In genomic region chr1:143813676-143814360, GRCm38 (mm10) we compare ENCODE assay signal across 8 mouse cellular contexts. TPM values are rescaled to one million over a fixed set of nuclear protein-coding genes. Genes with fewer than 3 reads are reported as not detected.
DNase-seq lines count a peak whose midpoint lies in the region; ATAC-seq lines count a peak whose summit lies in the region.

No protein-coding gene starts in this region.

- H3K4me1 ChIP-seq in forebrain, embryonic 11.5 days (replicated peaks; ENCODE audit: control insufficient read depth, insufficient read depth, low read length), result no peaks in the 10 kb centered on the region
- H3K4me1 ChIP-seq in heart, embryonic 15.5 days (replicated peaks), result peaks cover 2% of the 10 kb centered on the region
- H3K4me1 ChIP-seq in liver, embryonic 13.5 days (replicated peaks), result no peaks in the 10 kb centered on the region
- no peaks in the 10 kb centered on the region for H3K4me1 ChIP-seq in neural tube, embryonic 11.5 days (ENCODE audit: control insufficient read depth, insufficient read depth, low read length)
- no peaks in the 10 kb centered on the region for H3K4me1 ChIP-seq in stomach, embryonic 16.5 days (ENCODE audit: control insufficient read depth, insufficient read depth, low read length)

- WGBS in forebrain, embryonic 11.5 days, result 48% methylated on average over 7 of the region's 7 CpGs
- 38% methylated on average over 7 of the region's 7 CpGs for WGBS in heart, embryonic 15.5 days
- WGBS in liver, embryonic 13.5 days (ENCODE audit: insufficient replicate concordance), result 30% methylated on average over 7 of the region's 7 CpGs
- WGBS in neural tube, embryonic 11.5 days, result 49% methylated on average over 7 of the region's 7 CpGs
- 38% methylated on average over 7 of the region's 7 CpGs for WGBS in stomach, embryonic 16.5 days

- H3K36me3 ChIP-seq in forebrain, embryonic 11.5 days (ENCODE audit: control insufficient read depth, insufficient read depth, low read length), result no peaks in the 10 kb centered on the region
- H3K36me3 ChIP-seq in heart, embryonic 15.5 days, result no peaks in the 10 kb centered on the region
- H3K36me3 ChIP-seq in liver, embryonic 13.5 days, result peaks cover 11% of the 10 kb centered on the region; the same call in 1 of the 2 replicates
- H3K36me3 ChIP-seq in neural tube, embryonic 11.5 days (ENCODE audit: control insufficient read depth, insufficient read depth, low read length), result no peaks in the 10 kb centered on the region
- no peaks in the 10 kb centered on the region for H3K36me3 ChIP-seq in stomach, embryonic 16.5 days (ENCODE audit: control insufficient read depth, insufficient read depth, low read length)

- H3K9me3 ChIP-seq in forebrain, embryonic 11.5 days (ENCODE audit: control insufficient read depth, low read length), result no peaks in the 10 kb centered on the region
- H3K9me3 ChIP-seq in heart, embryonic 15.5 days (replicated peaks), result no peaks in the 10 kb centered on the region
- H3K9me3 ChIP-seq in liver, embryonic 13.5 days (replicated peaks), result no peaks in the 10 kb centered on the region
- H3K9me3 ChIP-seq in neural tube, embryonic 11.5 days (ENCODE audit: control insufficient read depth, low read length), result no peaks in the 10 kb centered on the region
- no peaks in the 10 kb centered on the region for H3K9me3 ChIP-seq in stomach, embryonic 16.5 days (replicated peaks; ENCODE audit: control insufficient read depth, low read length)

- H3K4me3 ChIP-seq in forebrain, embryonic 11.5 days (ENCODE audit: low read depth, low read length), result no peak overlapping the region
- no peak overlapping the region for H3K4me3 ChIP-seq in heart, embryonic 15.5 days
- H3K4me3 ChIP-seq in liver, embryonic 13.5 days (replicated peaks), result no peak overlapping the region
- no peak overlapping the region for H3K4me3 ChIP-seq in neural tube, embryonic 11.5 days (ENCODE audit: low read depth, low read length)
- no peak overlapping the region for H3K4me3 ChIP-seq in stomach, embryonic 16.5 days (replicated peaks; ENCODE audit: low read length)

- H3K27ac ChIP-seq in forebrain, embryonic 11.5 days (ENCODE audit: low read depth, low read length), result no peak overlapping the region
- no peak overlapping the region for H3K27ac ChIP-seq in heart, embryonic 15.5 days
- H3K27ac ChIP-seq in liver, embryonic 13.5 days, result no peak overlapping the region
- no peak overlapping the region for H3K27ac ChIP-seq in neural tube, embryonic 11.5 days (ENCODE audit: low read depth, low read length)
- no peak overlapping the region for H3K27ac ChIP-seq in stomach, embryonic 16.5 days (ENCODE audit: low read length)

- ATAC-seq in forebrain, embryonic 11.5 days (replicated peaks; ENCODE audit: low FRiP score), result peak; percentile 88
- peak; percentile 66; the same call in 1 of the 2 replicates for ATAC-seq in heart, embryonic 15.5 days (replicated peaks; ENCODE audit: insufficient number of reproducible peaks, insufficient read depth, low FRiP score, low read depth)
- ATAC-seq in liver, embryonic 13.5 days (ENCODE audit: low read depth), result peak; percentile 82
- peak; percentile 86 for ATAC-seq in neural tube, embryonic 11.5 days (ENCODE audit: insufficient read depth, low FRiP score, low TSS enrichment)
- peak; percentile 76; the same call in 1 of the 2 replicates for ATAC-seq in stomach, embryonic 16.5 days (ENCODE audit: insufficient read depth, low FRiP score)

- no peaks in the 10 kb centered on the region for H3K27me3 ChIP-seq in forebrain, embryonic 11.5 days (ENCODE audit: control insufficient read depth, insufficient read depth, low read length)
- H3K27me3 ChIP-seq in heart, embryonic 15.5 days, result no peaks in the 10 kb centered on the region
- no peaks in the 10 kb centered on the region for H3K27me3 ChIP-seq in liver, embryonic 13.5 days
- no peaks in the 10 kb centered on the region for H3K27me3 ChIP-seq in neural tube, embryonic 11.5 days (ENCODE audit: control insufficient read depth, insufficient read depth, low read length)
- H3K27me3 ChIP-seq in stomach, embryonic 16.5 days (ENCODE audit: control insufficient read depth, insufficient read depth, low read length), result no peaks in the 10 kb centered on the region

- H3K9ac ChIP-seq in forebrain, embryonic 11.5 days (ENCODE audit: low read length), result no peak overlapping the region
- H3K9ac ChIP-seq in heart, embryonic 15.5 days, result no peak overlapping the region
- H3K9ac ChIP-seq in liver, embryonic 13.5 days, result no peak overlapping the region
- H3K9ac ChIP-seq in neural tube, embryonic 11.5 days (ENCODE audit: low read length), result no peak overlapping the region
- H3K9ac ChIP-seq in stomach, embryonic 16.5 days (ENCODE audit: low read length), result no peak overlapping the region

- DNase-seq in CD8-positive naive resting alpha-beta T cell, adult 2 months (ENCODE audit: low read depth in 2 of 2, low spot score in 2 of 2), result peak; percentile 64 to 77
- DNase-seq in c-Kit-positive CD71-positive TER-119-negative erythroid progenitor cells, embryonic 14.5 days (ENCODE audit: low read depth), result peak; percentile 50
- DNase-seq in forebrain, embryonic 11.5 days (ENCODE audit: low spot score), result peak; percentile 85
- DNase-seq in kidney, postnatal 10 days, result peak; percentile 91
- peak; percentile 53 for DNase-seq in liver, embryonic 13.5 days
- DNase-seq in neural tube, embryonic 11.5 days (ENCODE audit: low spot score), result peak; percentile 77

- no peak overlapping the region for H3K4me2 ChIP-seq in forebrain, embryonic 11.5 days (ENCODE audit: low read depth, low read length, severe bottlenecking)
- no peak overlapping the region for H3K4me2 ChIP-seq in heart, embryonic 15.5 days
- no peak overlapping the region for H3K4me2 ChIP-seq in liver, embryonic 13.5 days
- no peak overlapping the region for H3K4me2 ChIP-seq in neural tube, embryonic 11.5 days (ENCODE audit: low read depth)
- no peak overlapping the region for H3K4me2 ChIP-seq in stomach, embryonic 16.5 days (ENCODE audit: low read depth, low read length)

RNA-seq across cellular contexts. Expression of gene Uchl5, which starts 36.7 kb away (rescaled TPM):
- 79.6 and 87.8 TPM in 2 replicates for polyA plus RNA-seq in forebrain, embryonic 11.5 days (2014; fragmentation: Nextera tagmentation; extraction: Ambion mirVana)
- 60.1 and 67.7 TPM in 2 replicates for polyA plus RNA-seq in heart, embryonic 15.5 days (2015; fragmentation: Nextera tagmentation; extraction: Ambion mirVana)
- polyA plus RNA-seq in liver, embryonic 13.5 days (2015; fragmentation: Nextera tagmentation; extraction: Ambion mirVana), result 106 and 118 TPM in 2 replicates
- polyA plus RNA-seq in neural tube, embryonic 11.5 days (2014; fragmentation: Nextera tagmentation; extraction: Ambion mirVana), result 74.4 and 77.7 TPM in 2 replicates
- polyA plus RNA-seq in stomach, embryonic 16.5 days (2015; fragmentation: Nextera tagmentation; extraction: Ambion mirVana), result 101 and 105 TPM in 2 replicates

RNA-seq across cellular contexts. Expression of gene Trove2, which starts 37.0 kb away (rescaled TPM):
- polyA plus RNA-seq in forebrain, embryonic 11.5 days (2014; fragmentation: Nextera tagmentation; extraction: Ambion mirVana), result 42.4 and 50.1 TPM in 2 replicates
- 11.9 and 12.7 TPM in 2 replicates for polyA plus RNA-seq in heart, embryonic 15.5 days (2015; fragmentation: Nextera tagmentation; extraction: Ambion mirVana)
- 1.9 and 2.9 TPM in 2 replicates for polyA plus RNA-seq in liver, embryonic 13.5 days (2015; fragmentation: Nextera tagmentation; extraction: Ambion mirVana)
- polyA plus RNA-seq in neural tube, embryonic 11.5 days (2014; fragmentation: Nextera tagmentation; extraction: Ambion mirVana), result 33.3 and 37.6 TPM in 2 replicates
- polyA plus RNA-seq in stomach, embryonic 16.5 days (2015; fragmentation: Nextera tagmentation; extraction: Ambion mirVana), result 16.2 and 17.5 TPM in 2 replicates
